Mouse (Mus musculus): ENCODE data around the gene Slc40a1. TPM values are rescaled to one million over a fixed set of nuclear protein-coding genes. Genes with fewer than 3 reads are reported as not detected.
A peak's percentile ranks its signal among the peaks of the same experiment; 100 is the strongest.

Slc40a1 gene
- total RNA-seq, 1 experiment, result 3.1 TPM

DNA sequence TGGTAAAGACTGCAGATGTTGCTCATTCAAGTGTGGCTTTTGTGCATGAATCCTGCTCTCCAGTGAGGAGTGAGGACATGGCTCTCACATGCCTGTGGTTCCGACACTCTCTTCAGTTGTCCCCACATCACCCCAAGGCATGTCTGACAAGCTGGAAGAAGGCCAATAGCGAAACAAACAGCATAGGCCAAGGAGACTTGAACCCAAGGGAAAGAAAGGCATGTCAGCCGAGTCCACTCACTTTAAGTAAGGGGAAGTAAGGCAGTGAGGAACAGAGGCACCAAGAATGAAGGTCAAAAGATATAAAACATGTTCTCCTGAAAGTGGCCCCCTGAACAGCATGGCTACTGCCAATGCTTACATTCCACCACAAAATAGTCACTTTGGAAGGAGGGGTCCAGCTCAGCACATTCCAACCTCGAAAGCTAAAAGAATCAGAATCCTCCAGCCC is 61.7 kb downstream of the Slc40a1 start:
- no peaks in the 10 kb centered on the region for H3K9me3 ChIP-seq (ENCODE audit: control insufficient read depth, insufficient read depth, low read depth, low read length)
- no peak overlapping the region for H3K27ac ChIP-seq (ENCODE audit: insufficient read depth, low read depth, low read length, poor library complexity, severe bottlenecking)
- in situ Hi-C loops (cut with MboI; ENCODE audit: low sequenced_read_pairs in 2 of 2, unreplicated experiment in 2 of 2), result loop anchor here in 1 of 2 experiments (25.0 kb wide), 1 partner anchor 148 kb away; no protein-coding TSS in a partner anchor
- TF ChIP-seq MAFK (IDR thresholded peaks at IDR 0.05; ENCODE audit: insufficient read depth, low read depth, low read length) (no peak), ZNF384 (IDR thresholded peaks at IDR 0.05; ENCODE audit: low read depth, low read length) (no peak), CHD2 (IDR thresholded peaks at IDR 0.05; ENCODE audit: low read depth, low read length) (no peak), HCFC1 (IDR thresholded peaks at IDR 0.05; ENCODE audit: borderline replicate concordance, insufficient read depth, low read length) (no peak), ZC3H11A (IDR thresholded peaks at IDR 0.05; ENCODE audit: borderline replicate concordance, low read depth, low read length) (no peak)
- H3K36me3 ChIP-seq (ENCODE audit: control insufficient read depth, insufficient read depth, low read length, poor library complexity, severe bottlenecking), result no peaks in the 10 kb centered on the region
- DNase-seq (ENCODE audit: low read depth, low spot score), result no peak
- 0 out of 4 replicates have a peak, but pooled peaks cover 3% of the 10 kb centered on the region in 2 experiments for H3K4me1 ChIP-seq (ENCODE audit: control insufficient read depth in 2 of 2, insufficient read depth in 2 of 2, low read length in 2 of 2, poor library complexity in 1 of 2)
- no peak overlapping the region for H3K4me3 ChIP-seq (ENCODE audit: insufficient read depth in 1 of 2, low read depth in 1 of 2, low read length in 2 of 2, poor library complexity in 1 of 2, severe bottlenecking in 1 of 2)
- no peak overlapping the region for H3K9ac ChIP-seq (ENCODE audit: insufficient read depth, low read depth, low read length, poor library complexity, severe bottlenecking)

DNA sequence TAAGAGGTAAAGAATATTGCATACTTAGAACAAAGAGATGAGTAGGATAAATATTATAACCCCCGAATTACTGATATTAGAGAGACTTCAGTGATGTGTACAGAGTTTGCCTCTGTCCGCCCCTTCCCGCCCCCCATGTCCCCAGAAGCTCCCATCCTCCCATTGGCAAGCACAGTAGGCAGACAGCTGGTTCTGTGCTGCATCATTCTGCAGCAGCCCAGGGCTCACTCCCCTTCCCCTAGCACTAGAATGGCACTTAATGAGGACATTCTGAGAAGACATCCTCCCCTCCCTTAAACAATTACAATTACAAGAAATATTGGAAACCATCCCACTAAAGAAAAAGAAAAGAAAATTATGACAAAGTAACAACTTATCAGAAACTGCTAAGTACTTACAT is 62.7 kb downstream of the Slc40a1 start:
- Histone ChIP-seq H3K4me3 (ENCODE audit: insufficient read depth in 1 of 2, low read depth in 1 of 2, low read length in 2 of 2, poor library complexity in 1 of 2, severe bottlenecking in 1 of 2) (no peak overlapping the region), H3K9ac (ENCODE audit: insufficient read depth, low read depth, low read length, poor library complexity, severe bottlenecking) (no peak overlapping the region), H3K36me3 (ENCODE audit: control insufficient read depth, insufficient read depth, low read length, poor library complexity, severe bottlenecking) (no peaks in the 10 kb centered on the region), H3K4me1 (ENCODE audit: control insufficient read depth in 2 of 2, insufficient read depth in 2 of 2, low read length in 2 of 2, poor library complexity in 1 of 2) (0 out of 4 replicates have a peak, but pooled peaks cover 3% of the 10 kb centered on the region in 2 experiments), H3K9me3 (ENCODE audit: control insufficient read depth, insufficient read depth, low read depth, low read length) (no peaks in the 10 kb centered on the region), H3K27ac (ENCODE audit: insufficient read depth, low read depth, low read length, poor library complexity, severe bottlenecking) (0 out of 2 replicates have a peak overlapping the region, but pooled peaks have one; percentile 31)
- no peak for DNase-seq (ENCODE audit: low read depth, low spot score)
- in situ Hi-C loops (cut with MboI; ENCODE audit: low sequenced_read_pairs in 2 of 2, unreplicated experiment in 2 of 2), result loop anchor here in 1 of 2 experiments (25.0 kb wide), 1 partner anchor 149 kb away; no protein-coding TSS in a partner anchor
- TF ChIP-seq MAFK (IDR thresholded peaks at IDR 0.05; ENCODE audit: insufficient read depth, low read depth, low read length), result no peak
- no peak for TF ChIP-seq HCFC1 (IDR thresholded peaks at IDR 0.05; ENCODE audit: borderline replicate concordance, insufficient read depth, low read length)
- TF ChIP-seq CHD2 (IDR thresholded peaks at IDR 0.05; ENCODE audit: low read depth, low read length), result no peak
- no peak for TF ChIP-seq ZNF384 (IDR thresholded peaks at IDR 0.05; ENCODE audit: low read depth, low read length)
- TF ChIP-seq ZC3H11A (IDR thresholded peaks at IDR 0.05; ENCODE audit: borderline replicate concordance, low read depth, low read length), result no peak

DNA sequence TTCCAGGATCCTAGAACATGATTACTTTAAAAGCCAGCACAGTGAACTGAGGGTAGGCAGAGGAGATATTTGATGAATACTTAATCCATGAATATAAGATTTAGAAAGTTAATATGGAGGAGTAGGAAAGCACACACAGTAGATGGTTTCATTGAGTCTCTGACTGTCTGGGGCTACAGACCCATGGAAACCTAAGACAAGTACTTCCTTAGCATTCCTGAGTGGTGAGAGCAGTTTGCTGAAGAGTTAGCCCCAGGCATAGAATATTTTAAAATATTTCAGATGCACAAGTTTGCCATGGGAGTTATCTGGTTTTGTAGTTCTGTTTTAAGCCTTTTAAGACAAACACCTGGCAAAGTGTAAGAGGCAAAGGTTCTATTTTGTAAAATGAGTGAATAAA is 65.2 kb downstream of the Slc40a1 start:
- in situ Hi-C loops (cut with MboI; ENCODE audit: low sequenced_read_pairs in 2 of 2, unreplicated experiment in 2 of 2), result loop anchor here in 1 of 2 experiments (25.0 kb wide), 1 partner anchor 151 kb away; no protein-coding TSS in a partner anchor
- no peak overlapping the region for H3K4me3 ChIP-seq (ENCODE audit: insufficient read depth in 1 of 2, low read depth in 1 of 2, low read length in 2 of 2, poor library complexity in 1 of 2, severe bottlenecking in 1 of 2)
- no peak overlapping the region for H3K27ac ChIP-seq (ENCODE audit: insufficient read depth, low read depth, low read length, poor library complexity, severe bottlenecking)
- no peak overlapping the region for H3K9ac ChIP-seq (ENCODE audit: insufficient read depth, low read depth, low read length, poor library complexity, severe bottlenecking)
- DNase-seq (ENCODE audit: low read depth, low spot score), result no peak
- TF ChIP-seq MAFK (IDR thresholded peaks at IDR 0.05; ENCODE audit: insufficient read depth, low read depth, low read length), result no peak
- TF ChIP-seq ZNF384 (IDR thresholded peaks at IDR 0.05; ENCODE audit: low read depth, low read length), result no peak
- 0 out of 4 replicates have a peak, but pooled peaks cover under 1 to 3% of the 10 kb centered on the region in 2 experiments for H3K4me1 ChIP-seq (ENCODE audit: control insufficient read depth in 2 of 2, insufficient read depth in 2 of 2, low read length in 2 of 2, poor library complexity in 1 of 2)
- H3K36me3 ChIP-seq (ENCODE audit: control insufficient read depth, insufficient read depth, low read length, poor library complexity, severe bottlenecking), result no peaks in the 10 kb centered on the region
- H3K9me3 ChIP-seq (ENCODE audit: control insufficient read depth, insufficient read depth, low read depth, low read length), result no peaks in the 10 kb centered on the region

DNA sequence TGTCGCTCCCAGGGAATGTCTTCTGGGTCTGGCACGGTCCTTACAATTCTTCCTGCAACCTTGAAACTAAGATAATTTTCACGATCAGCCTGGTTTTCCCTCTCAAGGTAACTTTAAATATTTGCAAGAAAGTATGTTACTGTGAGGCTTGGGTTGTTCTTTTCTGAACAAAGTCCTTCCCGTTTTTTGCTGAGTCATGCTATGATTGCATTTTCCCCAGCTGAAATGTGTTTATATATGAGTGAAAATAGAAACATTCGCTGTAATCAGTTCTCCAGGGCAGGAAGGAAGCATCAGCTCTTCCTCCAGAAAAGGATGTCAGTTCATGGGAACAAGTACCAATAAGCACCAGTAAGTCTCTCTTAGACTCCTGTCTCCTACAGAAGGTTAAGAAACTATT is 66.0 kb downstream of the Slc40a1 start:
- in situ Hi-C loops (cut with MboI; ENCODE audit: low sequenced_read_pairs in 2 of 2, unreplicated experiment in 2 of 2), result loop anchor here in 1 of 2 experiments (25.0 kb wide), 1 partner anchor 152 kb away; no protein-coding TSS in a partner anchor
- Histone ChIP-seq H3K4me3 (ENCODE audit: insufficient read depth in 1 of 2, low read depth in 1 of 2, low read length in 2 of 2, poor library complexity in 1 of 2, severe bottlenecking in 1 of 2) (no peak overlapping the region), H3K4me1 (ENCODE audit: control insufficient read depth in 2 of 2, insufficient read depth in 2 of 2, low read length in 2 of 2, poor library complexity in 1 of 2) (no peaks in the 10 kb centered on the region), H3K9me3 (ENCODE audit: control insufficient read depth, insufficient read depth, low read depth, low read length) (no peaks in the 10 kb centered on the region), H3K27ac (ENCODE audit: insufficient read depth, low read depth, low read length, poor library complexity, severe bottlenecking) (no peak overlapping the region), H3K36me3 (ENCODE audit: control insufficient read depth, insufficient read depth, low read length, poor library complexity, severe bottlenecking) (no peaks in the 10 kb centered on the region), H3K9ac (ENCODE audit: insufficient read depth, low read depth, low read length, poor library complexity, severe bottlenecking) (no peak overlapping the region)
- no peak for DNase-seq (ENCODE audit: low read depth, low spot score)
- TF ChIP-seq ZNF384 (IDR thresholded peaks at IDR 0.05; ENCODE audit: low read depth, low read length), result no peak
- TF ChIP-seq ZC3H11A (IDR thresholded peaks at IDR 0.05; ENCODE audit: borderline replicate concordance, low read depth, low read length), result no peak
- TF ChIP-seq MAFK (IDR thresholded peaks at IDR 0.05; ENCODE audit: insufficient read depth, low read depth, low read length), result peak; percentile 81
- no peak for TF ChIP-seq CHD2 (IDR thresholded peaks at IDR 0.05; ENCODE audit: low read depth, low read length)

Other genes with a start within 250 kb of the Slc40a1 start
- gene Wdr75, start 131.4 kb downstream of the Slc40a1 start, total RNA-seq (2012; rRNA removed), result 114 and 128 TPM in 2 replicates
- gene Gm5269, start 36.2 kb downstream of the Slc40a1 start, total RNA-seq (2012; rRNA removed), result not detected in 2 replicates
- gene Dnah7b, start 139.8 kb upstream of the Slc40a1 start, total RNA-seq (2012; rRNA removed), result 0.22 and 0.53 TPM in 2 replicates